Mouse (Mus musculus): ENCODE measurements around the gene Arl5a. TPM values are rescaled to one million over a fixed set of nuclear protein-coding genes. Genes with fewer than 3 reads are reported as not detected.

Arl5a gene
- polyA plus RNA-seq, 1 experiment = 13.0 TPM

- DNase-seq = no peak
- 74% methylated on average over 5 of the region's 5 CpGs for WGBS
- TF ChIP-seq CTCF (IDR thresholded peaks at IDR 0.05; ENCODE audit: insufficient read depth, low read length) (no peak), POLR2A (IDR thresholded peaks at IDR 0.05; ENCODE audit: borderline replicate concordance, extremely low read depth, low read depth, low read length) (no peak)
- Histone ChIP-seq H3K4me1 (ENCODE audit: control insufficient read depth, insufficient read depth, low read length) (no peaks in the 10 kb centered on the region), H3K4me3 (replicated peaks; ENCODE audit: extremely low read depth, low read depth, low read length) (no peak overlapping the region)
Measured at GRCm38 (mm10) chr2:52446648-52447047, 21.9 kb upstream of the Arl5a start.

- Histone ChIP-seq H3K4me1 (ENCODE audit: control insufficient read depth, insufficient read depth, low read length) (peaks cover 9% of the 10 kb centered on the region), H3K4me3 (replicated peaks; ENCODE audit: extremely low read depth, low read depth, low read length) (no peak overlapping the region)
- TF ChIP-seq POLR2A (IDR thresholded peaks at IDR 0.05; ENCODE audit: borderline replicate concordance, extremely low read depth, low read depth, low read length) (no peak), CTCF (IDR thresholded peaks at IDR 0.05; ENCODE audit: insufficient read depth, low read length) (no peak)
- DNase-seq = no peak
- 52% methylated on average over 5 of the region's 5 CpGs for WGBS
Measured at GRCm38 (mm10) chr2:52442125-52442524, 17.4 kb upstream of the Arl5a start.

GRCm38 (mm10) chr2:52440420-52441015 is 15.8 kb upstream of the Arl5a start:
- Histone ChIP-seq H3K4me3 (replicated peaks; ENCODE audit: extremely low read depth, low read depth, low read length) (no peak overlapping the region), H3K4me1 (ENCODE audit: control insufficient read depth, insufficient read depth, low read length) (peaks cover 9% of the 10 kb centered on the region)
- TF ChIP-seq CTCF (IDR thresholded peaks at IDR 0.05; ENCODE audit: insufficient read depth, low read length) = no peak
- no peak for TF ChIP-seq POLR2A (IDR thresholded peaks at IDR 0.05; ENCODE audit: borderline replicate concordance, extremely low read depth, low read depth, low read length)
- 79% methylated on average over 4 of the region's 4 CpGs for WGBS
- no peak for DNase-seq

GRCm38 (mm10) chr2:52438437-52438836 is 13.7 kb upstream of the Arl5a start:
- H3K4me3 ChIP-seq (replicated peaks; ENCODE audit: extremely low read depth, low read depth, low read length) = no peak overlapping the region
- TF ChIP-seq CTCF (IDR thresholded peaks at IDR 0.05; ENCODE audit: insufficient read depth, low read length) = no peak
- TF ChIP-seq POLR2A (IDR thresholded peaks at IDR 0.05; ENCODE audit: borderline replicate concordance, extremely low read depth, low read depth, low read length) = no peak
- peaks cover 9% of the 10 kb centered on the region for H3K4me1 ChIP-seq (ENCODE audit: control insufficient read depth, insufficient read depth, low read length)
- DNase-seq = no peak
- 91% methylated on average over 4 of the region's 4 CpGs for WGBS

- peaks cover 9% of the 10 kb centered on the region for H3K4me1 ChIP-seq (ENCODE audit: control insufficient read depth, insufficient read depth, low read length)
- no peak overlapping the region for H3K4me3 ChIP-seq (replicated peaks; ENCODE audit: extremely low read depth, low read depth, low read length)
- TF ChIP-seq CTCF (IDR thresholded peaks at IDR 0.05; ENCODE audit: insufficient read depth, low read length) = no peak
- 9% methylated on average over 6 of the region's 6 CpGs for WGBS
- peak; percentile 66 for DNase-seq
Measured at GRCm38 (mm10) chr2:52438013-52438412, 13.3 kb upstream of the Arl5a start.

GRCm38 (mm10) chr2:52435919-52436632 is 11.4 kb upstream of the Arl5a start:
- Histone ChIP-seq H3K4me3 (replicated peaks; ENCODE audit: extremely low read depth, low read depth, low read length) (no peak overlapping the region), H3K4me1 (ENCODE audit: control insufficient read depth, insufficient read depth, low read length) (peaks cover 9% of the 10 kb centered on the region)
- WGBS = 56% methylated on average over 14 of the region's 14 CpGs
- DNase-seq = no peak
- no peak for TF ChIP-seq CTCF (IDR thresholded peaks at IDR 0.05; ENCODE audit: insufficient read depth, low read length)
- no peak for TF ChIP-seq POLR2A (IDR thresholded peaks at IDR 0.05; ENCODE audit: borderline replicate concordance, extremely low read depth, low read depth, low read length)

GRCm38 (mm10) chr2:52433365-52433764 is 8.7 kb upstream of the Arl5a start:
- WGBS = 59% methylated on average over 7 of the region's 7 CpGs
- no peak for DNase-seq
- no peak overlapping the region for H3K4me3 ChIP-seq (replicated peaks; ENCODE audit: extremely low read depth, low read depth, low read length)
- TF ChIP-seq POLR2A (IDR thresholded peaks at IDR 0.05; ENCODE audit: borderline replicate concordance, extremely low read depth, low read depth, low read length) (no peak), CTCF (IDR thresholded peaks at IDR 0.05; ENCODE audit: insufficient read depth, low read length) (no peak)
- H3K4me1 ChIP-seq (ENCODE audit: control insufficient read depth, insufficient read depth, low read length) = peaks cover 7% of the 10 kb centered on the region

- DNase-seq = no peak
Measured at GRCm38 (mm10) chr2:52427383-52427782, 2.7 kb upstream of the Arl5a start.

GRCm38 (mm10) chr2:52426041-52426440 is 1.3 kb upstream of the Arl5a start:
- H3K4me3 ChIP-seq (replicated peaks; ENCODE audit: extremely low read depth, low read depth, low read length) = no peak overlapping the region
- TF ChIP-seq CTCF (IDR thresholded peaks at IDR 0.05; ENCODE audit: insufficient read depth, low read length) (no peak), POLR2A (IDR thresholded peaks at IDR 0.05; ENCODE audit: borderline replicate concordance, extremely low read depth, low read depth, low read length) (no peak)
- 89% methylated on average over 3 of the region's 3 CpGs for WGBS
- no peak for DNase-seq
- peaks cover 15% of the 10 kb centered on the region for H3K4me1 ChIP-seq (ENCODE audit: control insufficient read depth, insufficient read depth, low read length)

More at GRCm38 (mm10) chr2:52427383-52427782, 2.7 kb upstream of the Arl5a start:
- Histone ChIP-seq H3K4me1 (ENCODE audit: control insufficient read depth, insufficient read depth, low read length) (peaks cover 8% of the 10 kb centered on the region), H3K4me3 (replicated peaks; ENCODE audit: extremely low read depth, low read depth, low read length) (no peak overlapping the region)
- TF ChIP-seq POLR2A (IDR thresholded peaks at IDR 0.05; ENCODE audit: borderline replicate concordance, extremely low read depth, low read depth, low read length) (no peak), CTCF (IDR thresholded peaks at IDR 0.05; ENCODE audit: insufficient read depth, low read length) (no peak)
- 76% methylated on average over 3 of the region's 3 CpGs for WGBS

- peak; percentile 19 for DNase-seq
- Histone ChIP-seq H3K4me1 (ENCODE audit: control insufficient read depth, insufficient read depth, low read length) (peaks cover 18% of the 10 kb centered on the region), H3K4me3 (replicated peaks; ENCODE audit: extremely low read depth, low read depth, low read length) (peak overlapping the region; percentile 64)
- TF ChIP-seq POLR2A (IDR thresholded peaks at IDR 0.05; ENCODE audit: borderline replicate concordance, extremely low read depth, low read depth, low read length) = no peak
- TF ChIP-seq CTCF (IDR thresholded peaks at IDR 0.05; ENCODE audit: insufficient read depth, low read length) = no peak
- 13% methylated on average over 10 of the region's 10 CpGs for WGBS
Measured at GRCm38 (mm10) chr2:52425523-52425795, 758 bp upstream of the Arl5a start.
